Mouse (Mus musculus): ENCODE results near the gene Nrap.

GRCm38 (mm10) chr19:56438357-56439071 lies 48.7 kb upstream of the Nrap start:
- no peak for TF ChIP-seq POLR2A (IDR thresholded peaks at IDR 0.05; ENCODE audit: borderline replicate concordance, low read depth, low read length)
- no peak for TF ChIP-seq CTCF (IDR thresholded peaks at IDR 0.05; ENCODE audit: low read depth, low read length)

All from bone marrow macrophage, adult 2 months (primary cell).